Mouse (Mus musculus) stomach, embryonic 14.5 days (tissue): ENCODE data around the gene Plin2. TPM values are rescaled to one million over a fixed set of nuclear protein-coding genes. Genes with fewer than 3 reads are reported as not detected.
"Not testable (repeated sequence)": the region's sequence is repeated elsewhere in the genome, so short reads cannot be mapped to it uniquely, and the experiment has no call there.

Experiments
- ATAC-seq: fragments of 200-750 bp; cut with Nextera tagmentation; 2 replicates; pipeline ENCODE4 v1.8.0; 2017; ENCODE audit warnings: low read depth, moderate TSS enrichment; ENCODE audit not compliant: insufficient number of reproducible peaks, insufficient read depth, low FRiP score
- H3K27ac ChIP-seq: fragments of 300-500 bp; sonication (generic); 2 replicates; pipeline ENCODE4 v1.5.1; 2014; ENCODE audit warnings: mild to moderate bottlenecking, low read length, moderate library complexity, mixed read lengths
- H3K27me3 ChIP-seq: fragments of 300-500 bp; sonication (generic); 2 replicates; pipeline ENCODE4 v1.6.1; 2014; ENCODE audit warnings: low read length, control low read depth, mixed read lengths; ENCODE audit not compliant: control insufficient read depth, insufficient read depth
- H3K36me3 ChIP-seq: fragments of 300-500 bp; sonication (generic); 2 replicates; pipeline ENCODE4 v1.6.1; 2014; ENCODE audit warnings: mild to moderate bottlenecking, control low read depth, low read length, moderate library complexity, mixed read lengths; ENCODE audit not compliant: control insufficient read depth, insufficient read depth
- H3K4me1 ChIP-seq: fragments of 300-500 bp; sonication (generic); 2 replicates; pipeline ENCODE4 v1.6.1; 2014; ENCODE audit warnings: low read length, control low read depth, mixed read lengths; ENCODE audit not compliant: control insufficient read depth, insufficient read depth
- H3K4me2 ChIP-seq: fragments of 300-500 bp; sonication (generic); replicated peaks from 2 replicates; pipeline ENCODE4 v1.6.1; 2014; ENCODE audit warnings: low read depth, low read length, control low read depth
- H3K4me3 ChIP-seq: fragments of 300-500 bp; sonication (generic); 2 replicates; pipeline ENCODE4 v1.5.1; 2014; ENCODE audit warnings: low read depth, low read length, control low read depth
- H3K9ac ChIP-seq: fragments of 300-500 bp; sonication (generic); replicated peaks from 2 replicates; pipeline ENCODE4 v1.6.1; 2014; ENCODE audit warnings: low read depth, mild to moderate bottlenecking, control low read depth, low read length, moderate library complexity, mixed read lengths
- H3K9me3 ChIP-seq: fragments of 300-500 bp; sonication (generic); 2 replicates; pipeline ENCODE4 v1.6.1; 2016; ENCODE audit warnings: low read depth, low read length, control low read depth; ENCODE audit not compliant: control insufficient read depth
- WGBS: fragments of 180-500 bp; shearing (Covaris S2); extraction: QIAGEN DNeasy Blood & Tissue Kit; methylation state at CpG from one replicate; pipeline ENCODE4 v1.1.7; 2014; 5-methylcytosine and 5-hydroxymethylcytosine counted together
- polyA plus RNA-seq: library from polyadenylated mRNA; unstranded; fragments of >200 nt; fragmentation: Nextera tagmentation; extraction: Ambion mirVana; gene quantifications from 2 replicates; pipeline ENCODE4 v1.2.1, GENCODE M21; 2014

The Plin2 gene
- polyA plus RNA-seq, 1 experiment from 2014 or later = 59.6 TPM

DNA sequence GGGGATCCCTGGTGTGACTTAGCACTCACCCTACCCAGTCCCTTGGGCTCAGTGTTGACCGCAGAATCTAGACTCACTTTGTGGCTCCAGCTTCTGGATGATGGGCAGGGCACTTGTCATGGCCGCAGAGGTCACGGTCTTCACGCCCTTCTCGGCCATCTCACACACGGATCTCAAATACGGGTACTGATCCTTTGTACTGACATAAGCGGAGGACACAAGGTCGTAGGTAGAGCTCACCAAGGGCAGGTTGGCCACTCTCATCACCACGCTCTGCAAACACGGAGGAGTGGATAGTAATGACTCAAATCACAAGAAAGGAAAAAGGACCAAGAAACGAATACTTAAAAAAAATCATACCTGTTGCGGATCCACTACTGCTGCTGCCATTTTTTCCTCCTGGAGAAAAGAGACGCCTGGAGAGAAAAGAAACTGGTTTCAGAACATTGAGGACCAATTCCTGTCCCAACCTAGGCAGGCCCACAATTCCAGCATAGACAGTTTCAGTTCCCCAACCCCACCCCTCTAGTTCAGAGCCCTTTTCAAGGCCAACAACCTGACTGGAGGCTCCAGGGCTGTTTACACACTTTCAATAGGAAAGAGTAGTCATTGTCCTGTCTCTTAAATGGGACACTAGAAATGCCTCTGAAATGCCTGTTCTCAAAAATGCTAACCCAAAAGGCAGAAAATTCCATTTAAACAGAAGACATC lies 1.4 kb downstream of the Plin2 start:
- 96% methylated on average over 14 of the region's 14 CpGs for WGBS
- Histone ChIP-seq H3K9me3 (no peaks in the 10 kb centered on the region), H3K27me3 (no peaks in the 10 kb centered on the region), H3K36me3 (peaks cover 11% of the 10 kb centered on the region), H3K9ac (no peak overlapping the region), H3K4me3 (peak overlapping the region; percentile 64; the same call in 1 of the 2 replicates), H3K27ac (no peak overlapping the region), H3K4me1 (peaks cover 12% of the 10 kb centered on the region; the same call in 1 of the 2 replicates), H3K4me2 (peak overlapping the region; percentile 47; the same call in 1 of the 2 replicates)
- no peak for ATAC-seq

DNA sequence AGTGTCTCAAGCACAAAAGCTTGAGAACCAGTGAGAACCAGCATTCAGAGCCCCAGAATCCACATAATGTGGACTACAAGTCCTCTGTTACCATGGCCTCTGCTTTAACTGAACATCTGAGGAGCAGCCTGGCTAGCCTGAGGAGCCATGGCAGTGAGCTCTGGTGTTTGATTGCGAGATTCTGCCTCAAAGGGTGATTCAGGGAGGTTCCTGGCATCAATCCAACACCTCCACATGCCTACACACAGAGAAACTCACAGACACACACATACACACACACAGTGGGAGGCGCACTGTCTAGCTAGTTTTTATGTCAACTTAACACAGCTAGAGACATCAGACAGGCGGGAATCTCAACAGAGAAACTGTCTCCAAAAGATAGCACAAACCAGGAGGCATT lies 4.3 kb downstream of the Plin2 start:
- H3K4me2 ChIP-seq = no peak overlapping the region
- no peaks in the 10 kb centered on the region for H3K27me3 ChIP-seq
- no peaks in the 10 kb centered on the region for H3K9me3 ChIP-seq
- H3K27ac ChIP-seq = no peak overlapping the region
- H3K9ac ChIP-seq = no peak overlapping the region
- peaks cover 12% of the 10 kb centered on the region; the same call in 1 of the 2 replicates for H3K4me1 ChIP-seq
- peaks cover 16% of the 10 kb centered on the region for H3K36me3 ChIP-seq
- no peak overlapping the region for H3K4me3 ChIP-seq
- 73% methylated on average over 3 of the region's 3 CpGs for WGBS
- no peak for ATAC-seq

GRCm38 (mm10) chr4:86663919-86664318 lies 5.9 kb downstream of the Plin2 start:
- no peak overlapping the region for H3K27ac ChIP-seq
- 52% methylated on average over 4 of the region's 4 CpGs for WGBS
- no peak overlapping the region for H3K4me2 ChIP-seq
- no peak overlapping the region for H3K4me3 ChIP-seq
- peaks cover 30% of the 10 kb centered on the region for H3K36me3 ChIP-seq
- H3K9ac ChIP-seq = no peak overlapping the region
- peaks cover 7% of the 10 kb centered on the region; the same call in 1 of the 2 replicates for H3K4me1 ChIP-seq
- no peaks in the 10 kb centered on the region for H3K27me3 ChIP-seq
- no peak for ATAC-seq
- no peaks in the 10 kb centered on the region for H3K9me3 ChIP-seq

GRCm38 (mm10) chr4:86657176-86657575 lies 12.7 kb downstream of the Plin2 start:
- Histone ChIP-seq H3K36me3 (peaks cover 46% of the 10 kb centered on the region), H3K9ac (no peak overlapping the region), H3K27me3 (no peaks in the 10 kb centered on the region), H3K4me2 (no peak overlapping the region), H3K4me1 (no peaks in the 10 kb centered on the region), H3K9me3 (no peaks in the 10 kb centered on the region), H3K27ac (no peak overlapping the region), H3K4me3 (no peak overlapping the region)
- WGBS = 95% methylated on average over 12 of the region's 12 CpGs
- no peak for ATAC-seq

GRCm38 (mm10) chr4:86656410-86656809 lies 13.4 kb downstream of the Plin2 start:
- 92% methylated on average over 8 of the region's 8 CpGs for WGBS
- ATAC-seq, H3K4me1 ChIP-seq, H3K4me2 ChIP-seq, H3K27ac ChIP-seq, H3K9me3 ChIP-seq, H3K9ac ChIP-seq, H3K4me3 ChIP-seq, H3K27me3 ChIP-seq: not testable (repeated sequence)
- peaks cover 40% of the 10 kb centered on the region for H3K36me3 ChIP-seq

DNA sequence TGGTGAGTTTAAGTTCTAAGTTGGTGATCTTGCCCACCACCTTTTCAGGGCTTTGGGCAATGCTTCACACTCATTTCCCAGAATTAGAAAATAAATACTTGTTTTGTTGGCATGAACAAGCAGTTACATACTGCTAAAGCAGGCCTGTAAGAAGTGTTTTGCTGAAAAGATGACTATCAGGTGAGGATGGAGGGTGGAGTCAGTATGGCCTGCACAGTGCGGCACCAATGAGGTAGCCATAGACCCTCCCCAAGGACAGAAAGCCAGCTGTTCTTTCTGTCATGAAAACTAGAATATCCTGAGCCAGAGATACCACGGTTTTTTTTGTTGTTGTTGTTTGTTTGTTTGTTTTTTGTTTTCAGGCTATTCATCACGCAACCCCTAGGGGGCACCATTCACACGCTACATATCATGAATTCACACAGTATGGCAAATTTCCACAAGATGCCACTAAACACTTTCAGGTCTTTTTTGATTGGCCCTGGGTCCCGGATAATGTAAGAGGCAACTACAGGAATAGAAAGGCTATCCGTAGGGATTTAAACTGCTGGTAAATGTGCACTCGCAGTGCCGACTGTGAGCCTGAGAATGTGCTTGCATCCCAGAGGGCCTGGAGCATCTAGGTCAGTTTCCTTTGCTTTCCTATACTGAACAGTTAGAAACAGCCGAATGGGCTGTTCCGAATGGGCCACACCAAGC lies 18.0 kb downstream of the Plin2 start:
- 71% methylated on average over 10 of the region's 10 CpGs for WGBS
- H3K9ac ChIP-seq = no peak overlapping the region
- H3K36me3 ChIP-seq = peaks cover 6% of the 10 kb centered on the region
- H3K27me3 ChIP-seq = no peaks in the 10 kb centered on the region
- H3K4me3 ChIP-seq = no peak overlapping the region
- H3K9me3 ChIP-seq = no peaks in the 10 kb centered on the region
- no peaks in the 10 kb centered on the region for H3K4me1 ChIP-seq
- no peak overlapping the region for H3K27ac ChIP-seq
- no peak overlapping the region for H3K4me2 ChIP-seq
- no peak for ATAC-seq

GRCm38 (mm10) chr4:86648394-86648793 lies 21.5 kb downstream of the Plin2 start:
- not testable (repeated sequence) for H3K4me2 ChIP-seq, H3K9ac ChIP-seq, H3K36me3 ChIP-seq, ATAC-seq, H3K27me3 ChIP-seq, H3K27ac ChIP-seq, H3K9me3 ChIP-seq, H3K4me3 ChIP-seq, H3K4me1 ChIP-seq
- 90% methylated on average over 10 of the region's 13 CpGs for WGBS

- not testable (repeated sequence) for H3K36me3 ChIP-seq, H3K27ac ChIP-seq, H3K4me3 ChIP-seq, H3K27me3 ChIP-seq, H3K9ac ChIP-seq, H3K9me3 ChIP-seq, H3K4me2 ChIP-seq, H3K4me1 ChIP-seq, ATAC-seq
- WGBS = 84% methylated on average over 9 of the region's 9 CpGs
These were observed 32.3 kb downstream of the Plin2 start for GRCm38 (mm10) chr4:86637561-86637960.
